Mouse (Mus musculus): ENCODE measurements around the gene Pofut1.

The Pofut1 gene

DNA sequence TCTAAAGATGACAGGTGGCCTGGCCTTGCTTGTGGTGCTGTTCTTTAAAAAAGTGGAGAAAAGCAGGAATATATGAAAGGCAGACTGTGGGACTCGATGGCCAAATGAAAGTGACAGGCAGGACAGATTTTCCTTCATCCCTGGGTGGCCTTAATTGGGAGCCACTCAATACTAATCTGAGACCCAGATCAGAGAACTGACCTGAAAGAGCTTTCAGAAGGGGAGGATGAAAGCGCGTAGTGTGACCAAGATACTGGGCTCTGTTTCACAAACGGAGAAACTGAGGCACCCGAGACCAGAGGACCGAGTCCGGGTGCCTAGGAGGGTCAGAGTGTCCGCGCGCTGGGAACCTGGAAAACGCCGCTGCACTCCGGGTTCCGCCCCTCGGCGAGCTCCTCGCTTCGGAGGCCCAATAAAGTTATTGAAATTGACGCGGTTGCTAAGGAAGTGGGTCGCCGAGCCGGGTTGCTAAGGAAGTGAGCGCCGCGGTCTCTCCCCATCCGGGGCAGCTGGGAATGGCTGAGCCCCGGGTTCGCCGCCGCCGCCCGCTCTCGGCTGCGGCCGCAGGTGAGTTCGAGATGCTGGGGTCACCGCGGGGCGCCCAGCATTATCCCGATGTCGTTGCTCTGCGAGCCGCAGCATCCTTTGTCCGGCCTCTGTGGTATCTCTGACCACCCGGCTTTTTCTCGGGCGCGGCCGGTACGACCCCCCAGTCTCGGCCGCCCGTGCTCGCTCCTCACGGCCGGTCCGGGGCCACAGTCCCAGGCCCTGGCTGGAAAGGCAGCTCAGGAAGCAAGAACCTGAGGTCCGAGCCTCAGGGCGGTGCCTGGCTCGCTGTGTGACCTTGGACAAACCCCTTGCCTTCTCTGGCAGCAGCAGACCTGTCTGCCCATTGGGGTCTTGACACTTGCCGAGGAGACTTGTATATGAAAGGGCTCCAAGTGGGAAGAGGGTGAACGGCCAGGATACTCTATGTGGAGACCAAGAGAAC is 49.9 kb downstream of the Pofut1 start, which contains the start of gene Kif3b:
Gene Kif3b (plus strand): TSS at position 476 of the 991 bp plus-strand sequence.
- peak; percentile 79 for DNase-seq (ENCODE audit: low read depth)

DNA sequence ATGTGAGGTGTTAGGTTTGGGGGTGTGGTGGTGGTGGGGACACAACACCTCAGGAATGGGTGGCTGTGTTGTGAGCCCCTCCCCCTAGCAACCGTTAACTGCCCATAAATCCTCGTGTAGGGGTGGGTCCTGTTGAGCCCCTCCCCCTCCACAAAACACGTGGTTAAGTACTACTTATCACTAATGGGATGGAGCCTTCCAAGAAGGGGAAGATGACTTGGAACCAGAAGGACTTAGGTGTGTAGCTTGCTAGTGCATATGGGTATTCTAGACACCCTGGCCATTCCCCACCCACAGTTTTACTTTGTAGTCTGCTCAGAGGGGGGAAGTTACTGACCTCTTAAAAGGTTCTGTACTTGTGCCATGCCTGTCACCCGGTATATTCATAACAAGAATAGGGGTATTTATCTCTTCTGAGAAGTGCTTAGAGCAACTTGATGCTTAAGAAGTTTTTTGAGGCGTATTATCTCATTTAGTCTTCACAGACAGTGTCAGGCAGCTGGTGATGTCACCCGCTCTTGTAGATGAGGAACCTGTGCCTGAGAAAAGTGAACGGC is 51.0 kb downstream of the Pofut1 start:
- peak; percentile 76 for DNase-seq (ENCODE audit: low read depth)

DNA sequence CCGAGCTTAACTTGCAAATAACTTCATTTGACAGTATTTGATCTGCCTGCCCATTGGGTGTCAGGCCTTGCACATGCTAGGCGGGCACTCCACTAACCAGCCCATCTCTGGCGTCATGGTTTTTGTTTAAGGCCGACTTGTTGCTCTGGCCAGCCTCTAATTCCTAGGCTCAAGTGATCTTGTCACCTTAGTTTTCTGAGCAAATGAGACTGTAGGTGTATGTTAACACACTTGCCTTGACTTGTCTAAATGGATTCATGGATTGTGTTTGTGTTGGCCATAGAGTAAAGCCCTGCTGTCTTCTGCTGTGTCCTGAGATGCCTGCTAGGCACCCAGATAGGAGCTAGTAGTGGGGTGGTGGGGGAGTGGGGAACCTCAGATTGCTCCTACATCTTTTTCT is 53.9 kb downstream of the Pofut1 start:
- no peak for DNase-seq (ENCODE audit: low read depth)

DNA sequence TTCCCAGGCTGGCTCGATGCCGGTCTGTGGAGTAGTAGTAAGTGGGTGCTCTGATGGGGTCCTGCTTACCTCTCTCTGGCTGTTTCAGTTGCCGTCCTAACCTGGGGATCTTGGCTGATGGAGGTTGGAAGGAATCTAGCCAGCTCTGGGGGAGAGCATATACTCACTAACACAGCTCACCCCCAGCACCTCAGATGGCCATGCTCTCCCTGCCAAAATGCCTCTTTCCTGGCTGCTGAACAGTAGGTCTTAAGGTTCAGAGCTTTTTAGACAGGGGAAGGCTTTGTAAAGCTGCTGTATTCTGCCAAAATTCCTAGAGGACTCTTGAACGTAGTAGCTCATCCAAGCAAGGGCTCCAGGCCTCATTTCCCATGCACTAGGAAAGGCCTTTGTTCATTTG is 56.4 kb downstream of the Pofut1 start:
- no peak for DNase-seq (ENCODE audit: low read depth)

DNA sequence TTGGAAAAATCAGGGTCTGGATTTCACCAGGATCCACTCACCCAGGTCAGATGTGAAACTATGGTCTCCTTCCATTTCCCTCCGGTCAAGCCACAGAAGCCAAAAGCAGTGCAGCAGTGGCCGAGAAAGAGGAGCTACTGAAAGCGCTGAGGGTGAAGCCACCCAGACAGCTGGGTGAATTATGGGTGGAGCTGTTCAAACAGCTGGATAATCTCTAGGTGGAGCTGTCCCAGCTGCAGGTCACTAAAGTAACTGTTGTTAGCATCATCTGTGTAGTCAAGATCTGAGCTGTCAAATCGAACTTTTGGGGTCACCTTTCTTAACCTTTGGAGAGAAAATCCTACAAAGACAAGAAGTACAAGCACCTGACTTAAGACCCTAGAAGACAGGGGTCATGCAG is 57.1 kb downstream of the Pofut1 start:
- no peak for DNase-seq (ENCODE audit: low read depth)

DNA sequence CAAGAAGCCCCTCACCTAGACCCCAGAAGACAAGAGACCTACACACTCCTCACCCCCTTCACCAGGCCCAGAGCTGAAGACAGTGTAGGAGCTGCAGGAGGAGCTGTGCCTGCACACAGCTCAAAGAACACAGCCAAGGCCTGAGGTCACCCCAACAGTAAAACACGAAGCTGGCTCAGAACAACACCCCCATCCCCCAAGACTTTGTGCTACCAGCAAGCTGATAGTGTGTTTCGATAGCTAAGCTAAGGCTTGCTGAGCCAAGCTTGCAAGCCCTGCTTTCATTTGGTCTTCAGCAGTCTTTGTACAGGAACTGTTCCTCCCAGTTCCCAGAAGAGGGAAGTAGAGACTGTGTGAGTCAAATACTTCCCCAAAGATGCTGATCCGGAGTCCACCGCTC is 57.5 kb downstream of the Pofut1 start:
- no peak for DNase-seq (ENCODE audit: low read depth)

DNA sequence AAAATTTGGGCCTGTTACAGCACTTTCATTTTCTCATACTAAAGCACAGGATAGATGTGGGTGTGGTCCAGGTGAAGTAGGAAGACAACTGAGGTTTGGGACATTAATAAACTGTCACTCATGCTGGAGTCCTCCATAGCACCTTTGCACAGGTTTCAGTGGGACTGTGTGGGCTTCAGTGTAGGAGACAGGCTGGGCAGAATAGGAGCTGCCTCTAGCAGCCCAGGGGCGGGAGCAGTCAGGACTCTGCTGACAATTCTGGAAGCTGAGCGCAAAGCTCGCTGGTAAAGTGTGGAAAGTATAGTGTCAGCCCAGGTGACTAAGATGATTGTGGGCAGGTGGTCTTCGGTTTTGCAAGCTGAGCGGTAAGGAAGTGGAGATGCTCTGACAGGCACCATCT is 59.8 kb downstream of the Pofut1 start:
- no peak for DNase-seq (ENCODE audit: low read depth)

DNA sequence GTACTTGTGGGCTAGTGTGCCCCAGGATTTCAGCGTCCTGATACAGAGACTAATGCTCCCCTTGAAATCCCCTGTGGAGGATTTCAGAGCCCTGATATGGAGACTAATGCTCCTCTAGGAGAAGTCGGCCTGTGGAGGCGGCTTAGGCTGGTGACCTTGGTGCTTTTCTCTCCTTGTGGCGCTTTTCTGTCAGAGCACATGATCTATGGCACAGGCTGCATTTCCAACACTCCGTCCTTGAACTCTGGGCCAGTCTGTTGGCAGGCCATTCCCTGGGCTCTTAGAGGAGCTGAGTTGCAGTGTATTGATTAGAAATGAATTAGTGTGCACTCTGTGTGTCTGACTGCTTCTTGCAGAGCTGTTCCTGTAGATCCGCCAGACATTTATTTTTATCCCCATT is 63.9 kb downstream of the Pofut1 start:
- DNase-seq (ENCODE audit: low read depth), result no peak

DNA sequence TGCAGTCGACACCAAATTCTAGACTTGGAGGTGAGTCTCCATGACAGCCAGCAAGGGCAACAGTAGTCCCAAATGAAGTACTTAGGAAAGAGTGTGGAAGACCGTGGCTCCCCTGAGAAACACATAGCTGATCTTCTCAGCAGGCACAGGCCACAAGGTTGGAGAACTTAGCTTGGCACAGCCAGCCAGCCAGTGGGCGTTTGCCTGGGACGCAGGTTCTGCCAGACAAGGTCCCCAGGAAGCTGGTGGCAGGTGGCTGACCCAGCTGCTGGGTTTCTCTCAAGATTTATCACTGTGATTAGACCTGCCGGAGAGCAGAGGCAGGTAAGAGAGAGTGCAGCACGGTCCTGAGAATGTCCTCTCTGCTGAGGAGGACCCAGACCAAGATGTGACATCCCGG is 67.3 kb downstream of the Pofut1 start:
- DNase-seq (ENCODE audit: low read depth), result no peak

DNA sequence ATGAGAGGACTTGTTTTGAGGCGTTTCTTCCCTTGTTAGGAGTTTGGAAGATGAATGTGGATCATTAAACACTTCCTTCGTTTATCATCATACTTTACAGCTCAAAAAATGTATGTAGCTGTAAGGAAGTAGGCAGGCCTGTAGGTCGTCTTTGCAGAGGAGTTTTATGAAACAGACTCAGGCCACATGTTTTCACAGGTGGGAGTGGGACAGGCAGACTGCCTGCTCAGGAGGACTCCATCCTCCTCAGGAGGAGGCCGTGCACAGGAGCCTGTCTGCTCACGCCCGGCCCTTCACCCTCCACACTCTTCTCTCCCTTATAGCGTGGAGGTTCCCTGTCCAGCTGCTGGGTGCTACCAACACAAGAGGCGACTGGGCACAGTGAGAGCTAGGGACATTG is 67.8 kb downstream of the Pofut1 start:
- DNase-seq (ENCODE audit: low read depth), result no peak

DNA sequence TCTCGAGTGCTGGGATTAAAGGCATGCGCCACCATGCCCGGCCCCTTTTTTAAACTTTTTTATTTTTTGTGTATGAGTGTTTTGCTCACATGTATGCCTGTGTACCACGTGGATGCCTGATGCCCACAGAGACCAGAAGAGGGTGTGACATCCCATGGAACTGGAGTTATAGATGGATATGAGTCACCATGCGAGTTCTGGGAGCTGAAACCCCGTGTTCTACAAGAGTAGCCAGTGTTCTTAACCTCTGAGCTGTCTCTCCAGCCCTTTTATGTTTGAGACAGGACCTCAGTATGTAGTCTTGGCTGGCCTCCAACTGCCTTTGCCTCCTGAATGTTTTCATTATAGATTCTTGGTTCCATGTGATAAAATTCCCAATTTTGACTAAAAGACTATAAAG is 68.9 kb downstream of the Pofut1 start:
- DNase-seq (ENCODE audit: low read depth), result no peak

DNA sequence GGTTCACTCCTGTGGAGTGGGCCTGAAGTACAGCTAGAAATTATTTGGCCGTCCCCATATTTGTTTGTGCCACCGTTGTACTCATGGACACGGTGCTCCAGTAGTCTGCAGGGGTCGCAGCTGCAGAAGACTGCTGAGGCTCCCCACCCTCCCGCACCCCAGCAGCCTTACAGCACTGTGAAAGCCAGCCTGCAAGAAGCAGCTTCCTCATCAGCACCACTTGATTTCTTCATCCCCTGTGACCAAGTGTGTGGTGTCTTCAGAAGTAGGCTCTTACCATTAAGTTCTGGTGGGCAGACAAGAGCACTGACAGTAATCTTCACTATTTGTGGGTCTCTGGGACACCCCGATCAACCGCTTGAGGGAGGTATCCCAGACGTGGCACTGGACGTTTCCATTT is 71.6 kb downstream of the Pofut1 start:
- DNase-seq (ENCODE audit: low read depth), result no peak

DNA sequence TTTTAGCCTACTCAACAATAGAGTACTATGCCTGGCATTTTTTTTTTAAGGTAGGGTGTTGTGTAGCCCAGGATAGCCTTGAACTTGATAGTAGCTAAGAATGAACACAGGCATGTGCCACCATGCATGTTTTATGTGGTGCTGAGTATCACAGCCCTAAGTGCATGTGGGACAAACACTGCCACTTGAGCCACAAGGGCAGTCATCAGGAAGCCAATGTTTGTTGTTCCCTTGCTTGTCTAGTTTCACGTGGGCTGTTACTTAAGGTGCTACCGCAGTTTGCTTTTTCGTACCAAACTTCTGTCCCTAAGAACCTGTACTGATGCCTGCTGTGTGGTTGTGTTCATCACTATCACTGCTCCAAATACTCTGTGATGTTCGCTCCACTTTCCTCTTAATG is 77.1 kb downstream of the Pofut1 start:
- DNase-seq (ENCODE audit: low read depth), result no peak

DNA sequence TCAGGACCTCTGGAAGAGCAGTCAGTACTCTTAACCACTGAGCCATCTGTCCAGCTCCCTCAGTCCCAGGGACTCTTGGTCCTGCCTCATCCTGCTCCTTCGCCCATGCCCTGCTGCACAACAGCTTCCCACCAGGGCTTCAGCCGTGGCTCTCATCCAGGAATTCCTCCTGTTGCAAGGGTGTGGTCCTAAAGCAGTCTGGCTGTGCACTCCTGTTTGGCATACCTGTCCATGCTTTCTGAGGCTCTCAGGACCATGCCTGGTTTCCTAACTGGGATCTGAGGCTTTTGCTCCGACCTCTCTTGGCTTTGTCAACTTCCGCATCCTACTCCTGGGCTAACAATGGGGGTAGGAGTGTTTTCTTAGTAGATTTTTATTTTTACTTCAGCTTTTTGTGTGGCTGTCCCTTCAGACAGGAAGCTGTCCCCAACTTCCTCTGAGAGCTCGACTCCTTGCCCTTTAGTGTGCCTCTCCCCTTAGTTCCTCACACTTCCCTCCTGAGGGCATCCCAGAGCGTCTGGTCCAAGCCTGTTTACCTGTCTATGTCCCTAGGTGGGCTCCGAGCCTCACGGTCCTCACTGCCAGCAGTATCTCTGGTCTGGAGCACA is 77.8 kb downstream of the Pofut1 start:
- no peak for DNase-seq (ENCODE audit: low read depth)

All from c-Kit-positive CD71-positive TER-119-negative erythroid progenitor cells, embryonic 14.5 days (primary cell).